Mouse (Mus musculus): ENCODE results near the gene Gpbar1. TPM values are rescaled to one million over a fixed set of nuclear protein-coding genes. Genes with fewer than 3 reads are reported as not detected.

The Gpbar1 gene
- polyA plus RNA-seq, 1 experiment, result 1.3 TPM

GRCm38 (mm10) chr1:74296477-74296876 lies 18.1 kb downstream of the Gpbar1 start:
- 93% methylated on average over 6 of the region's 6 CpGs for WGBS
- TF ChIP-seq POLR2A (IDR thresholded peaks at IDR 0.05; ENCODE audit: control insufficient read depth, extremely low read depth, insufficient read depth, low read length, poor library complexity), result no peak
- H3K4me1 ChIP-seq (replicated peaks; ENCODE audit: control insufficient read depth, insufficient read depth, low read length), result 0 out of 2 replicates have a peak, but pooled peaks cover 8% of the 10 kb centered on the region

GRCm38 (mm10) chr1:74297269-74297668 lies 18.9 kb downstream of the Gpbar1 start:
- TF ChIP-seq CTCF (IDR thresholded peaks at IDR 0.05; ENCODE audit: borderline replicate concordance, control insufficient read depth, extremely low read depth, insufficient read depth, low read length, poor library complexity), result no peak
- no peak for TF ChIP-seq POLR2A (IDR thresholded peaks at IDR 0.05; ENCODE audit: control insufficient read depth, extremely low read depth, insufficient read depth, low read length, poor library complexity)
- no peak overlapping the region for H3K27ac ChIP-seq (ENCODE audit: control insufficient read depth, insufficient read depth, low read length)

More at GRCm38 (mm10) chr1:74296477-74296876, 18.1 kb downstream of the Gpbar1 start:
- Histone ChIP-seq H3K4me3 (ENCODE audit: control insufficient read depth, insufficient read depth, low read length) (no peak overlapping the region), H3K36me3 (ENCODE audit: control insufficient read depth, insufficient read depth, low read length) (no peaks in the 10 kb centered on the region), H3K27me3 (ENCODE audit: control insufficient read depth, insufficient read depth, low read length) (no peaks in the 10 kb centered on the region), H3K27ac (ENCODE audit: control insufficient read depth, insufficient read depth, low read length) (no peak overlapping the region)
- DNase-seq, result no peak

GRCm38 (mm10) chr1:74298157-74298750 lies 19.9 kb downstream of the Gpbar1 start:
- 0 out of 2 replicates have a peak, but pooled peaks cover 8% of the 10 kb centered on the region for H3K4me1 ChIP-seq (replicated peaks; ENCODE audit: control insufficient read depth, insufficient read depth, low read length)
- no peaks in the 10 kb centered on the region for H3K27me3 ChIP-seq (ENCODE audit: control insufficient read depth, insufficient read depth, low read length)
- no peak overlapping the region for H3K4me3 ChIP-seq (ENCODE audit: control insufficient read depth, insufficient read depth, low read length)
- H3K36me3 ChIP-seq (ENCODE audit: control insufficient read depth, insufficient read depth, low read length), result no peaks in the 10 kb centered on the region
- 95% methylated on average over 5 of the region's 5 CpGs for WGBS
- TF ChIP-seq CTCF (IDR thresholded peaks at IDR 0.05; ENCODE audit: borderline replicate concordance, control insufficient read depth, extremely low read depth, insufficient read depth, low read length, poor library complexity) (no peak), POLR2A (IDR thresholded peaks at IDR 0.05; ENCODE audit: control insufficient read depth, extremely low read depth, insufficient read depth, low read length, poor library complexity) (no peak)
- no peak overlapping the region for H3K27ac ChIP-seq (ENCODE audit: control insufficient read depth, insufficient read depth, low read length)
- DNase-seq, result no peak

More at GRCm38 (mm10) chr1:74297269-74297668, 18.9 kb downstream of the Gpbar1 start:
- 0 out of 2 replicates have a peak, but pooled peaks cover 8% of the 10 kb centered on the region for H3K4me1 ChIP-seq (replicated peaks; ENCODE audit: control insufficient read depth, insufficient read depth, low read length)
- H3K27me3 ChIP-seq (ENCODE audit: control insufficient read depth, insufficient read depth, low read length), result no peaks in the 10 kb centered on the region
- no peak for DNase-seq
- 93% methylated on average over 3 of the region's 3 CpGs for WGBS
- H3K4me3 ChIP-seq (ENCODE audit: control insufficient read depth, insufficient read depth, low read length), result no peak overlapping the region
- H3K36me3 ChIP-seq (ENCODE audit: control insufficient read depth, insufficient read depth, low read length), result no peaks in the 10 kb centered on the region

- no peak for DNase-seq
- Histone ChIP-seq H3K36me3 (ENCODE audit: control insufficient read depth, insufficient read depth, low read length) (no peaks in the 10 kb centered on the region), H3K27me3 (ENCODE audit: control insufficient read depth, insufficient read depth, low read length) (no peaks in the 10 kb centered on the region; the same call in 1 of the 2 replicates), H3K4me3 (ENCODE audit: control insufficient read depth, insufficient read depth, low read length) (no peak overlapping the region), H3K4me1 (replicated peaks; ENCODE audit: control insufficient read depth, insufficient read depth, low read length) (peaks cover 15% of the 10 kb centered on the region), H3K27ac (ENCODE audit: control insufficient read depth, insufficient read depth, low read length) (no peak overlapping the region)
- no peak for TF ChIP-seq POLR2A (IDR thresholded peaks at IDR 0.05; ENCODE audit: control insufficient read depth, extremely low read depth, insufficient read depth, low read length, poor library complexity)
- no peak for TF ChIP-seq CTCF (IDR thresholded peaks at IDR 0.05; ENCODE audit: borderline replicate concordance, control insufficient read depth, extremely low read depth, insufficient read depth, low read length, poor library complexity)
- WGBS, result 88% methylated on average over 5 of the region's 5 CpGs
Observed at GRCm38 (mm10) chr1:74298996-74299395, 20.6 kb downstream of the Gpbar1 start.

GRCm38 (mm10) chr1:74300347-74301110 lies 22.2 kb downstream of the Gpbar1 start:
- Histone ChIP-seq H3K4me1 (replicated peaks; ENCODE audit: control insufficient read depth, insufficient read depth, low read length) (peaks cover 17% of the 10 kb centered on the region), H3K27ac (ENCODE audit: control insufficient read depth, insufficient read depth, low read length) (no peak overlapping the region), H3K36me3 (ENCODE audit: control insufficient read depth, insufficient read depth, low read length) (no peaks in the 10 kb centered on the region), H3K4me3 (ENCODE audit: control insufficient read depth, insufficient read depth, low read length) (no peak overlapping the region), H3K27me3 (ENCODE audit: control insufficient read depth, insufficient read depth, low read length) (no peaks in the 10 kb centered on the region; the same call in 1 of the 2 replicates)
- WGBS, result 84% methylated on average over 6 of the region's 6 CpGs
- no peak for TF ChIP-seq POLR2A (IDR thresholded peaks at IDR 0.05; ENCODE audit: control insufficient read depth, extremely low read depth, insufficient read depth, low read length, poor library complexity)
- TF ChIP-seq CTCF (IDR thresholded peaks at IDR 0.05; ENCODE audit: borderline replicate concordance, control insufficient read depth, extremely low read depth, insufficient read depth, low read length, poor library complexity), result no peak
- no peak for DNase-seq

- H3K27ac ChIP-seq (ENCODE audit: control insufficient read depth, insufficient read depth, low read length), result no peak overlapping the region
- H3K4me3 ChIP-seq (ENCODE audit: control insufficient read depth, insufficient read depth, low read length), result no peak overlapping the region
- H3K36me3 ChIP-seq (ENCODE audit: control insufficient read depth, insufficient read depth, low read length), result no peaks in the 10 kb centered on the region
- WGBS, result 93% methylated on average over 7 of the region's 7 CpGs
- H3K4me1 ChIP-seq (replicated peaks; ENCODE audit: control insufficient read depth, insufficient read depth, low read length), result peaks cover 13% of the 10 kb centered on the region
- no peak for DNase-seq
- H3K27me3 ChIP-seq (ENCODE audit: control insufficient read depth, insufficient read depth, low read length), result no peaks in the 10 kb centered on the region; the same call in 1 of the 2 replicates
- TF ChIP-seq POLR2A (IDR thresholded peaks at IDR 0.05; ENCODE audit: control insufficient read depth, extremely low read depth, insufficient read depth, low read length, poor library complexity) (no peak), CTCF (IDR thresholded peaks at IDR 0.05; ENCODE audit: borderline replicate concordance, control insufficient read depth, extremely low read depth, insufficient read depth, low read length, poor library complexity) (no peak)
Observed at GRCm38 (mm10) chr1:74302229-74302628, 23.9 kb downstream of the Gpbar1 start.

All from thymus, adult 2 months (tissue).